Mouse (Mus musculus) ovary, adult 18-20 months (tissue): ENCODE measurements around the gene Speg.

Experiments
- DNase-seq: peaks from one replicate; pipeline ENCODE4 v3.0.0; 2022; ENCODE audit warnings: low spot score, mixed read lengths

Gene Speg

DNA sequence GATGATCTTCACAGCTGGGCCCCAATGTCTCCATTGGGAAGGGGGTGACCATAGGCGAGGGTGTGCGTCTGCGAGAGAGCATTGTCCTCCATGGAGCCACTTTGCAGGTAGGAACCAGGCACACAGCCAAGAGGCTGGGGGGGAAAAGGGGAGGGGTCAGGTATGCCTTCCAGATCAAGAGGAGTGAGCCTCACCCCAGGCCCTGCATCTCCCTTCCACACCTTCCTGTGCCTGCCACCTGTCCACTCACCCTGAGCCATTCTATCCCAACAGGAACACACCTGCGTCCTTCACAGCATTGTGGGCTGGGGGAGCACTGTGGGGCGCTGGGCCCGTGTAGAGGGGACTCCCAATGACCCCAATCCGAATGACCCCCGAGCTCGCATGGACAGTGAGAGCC lies 67.1 kb downstream of the Speg start:
- DNase-seq, result no peak

DNA sequence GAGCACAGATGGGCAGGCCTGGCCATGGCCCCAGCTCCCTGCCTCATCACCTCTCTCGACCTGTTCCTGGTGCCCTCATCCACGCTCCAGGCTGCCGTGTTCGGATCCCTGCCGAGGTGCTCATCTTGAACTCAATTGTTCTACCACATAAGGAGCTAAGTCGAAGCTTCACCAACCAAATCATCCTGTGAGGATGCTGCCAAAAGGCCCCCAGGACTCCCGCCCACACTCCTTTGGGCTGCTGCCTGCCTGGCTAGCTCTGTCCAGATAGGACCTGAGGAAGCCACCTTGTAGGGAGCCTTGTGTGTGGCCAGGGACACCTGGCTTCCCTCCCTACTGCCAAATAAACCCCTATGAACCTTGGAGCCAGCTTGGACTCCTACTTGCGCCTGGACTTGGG lies 67.7 kb downstream of the Speg start:
- DNase-seq, result no peak

DNA sequence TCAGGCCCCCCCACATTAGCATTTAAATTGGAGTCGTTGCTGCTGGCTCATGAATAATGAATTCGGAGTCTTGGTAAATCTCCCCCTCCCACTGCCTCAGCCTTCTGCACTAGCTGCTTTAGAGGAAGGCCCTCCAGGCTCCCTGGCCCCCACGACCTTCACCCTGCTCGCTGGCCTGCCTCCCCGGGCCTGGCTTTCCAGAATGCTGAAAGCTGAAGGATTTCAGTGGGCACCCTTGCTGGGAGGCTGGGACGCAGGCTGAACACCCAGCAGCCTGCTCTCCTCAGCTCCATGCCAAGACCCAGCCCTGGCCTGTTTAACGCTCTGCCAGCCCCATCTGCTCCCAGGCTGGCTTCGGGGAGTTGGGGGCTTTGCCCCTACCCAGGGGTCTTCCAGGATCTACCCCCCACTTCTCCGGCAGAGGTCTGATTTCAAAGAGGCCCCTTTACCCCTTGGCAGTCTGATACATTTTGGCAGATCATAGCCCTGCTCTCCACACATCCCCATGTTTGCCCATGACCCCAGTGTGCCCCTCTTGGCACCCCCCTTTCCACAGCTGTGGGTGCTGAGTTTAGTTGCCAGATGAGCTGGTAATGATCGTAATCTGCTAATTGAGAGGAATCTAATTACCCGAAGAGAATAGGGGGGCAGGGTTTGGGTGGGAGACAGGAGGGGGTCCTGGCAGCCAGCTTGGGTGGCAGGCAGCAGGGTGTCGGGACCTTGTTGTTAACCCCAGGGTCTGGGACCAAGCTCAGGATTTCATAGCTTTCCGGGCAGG lies 68.3 kb downstream of the Speg start:
- DNase-seq, result no peak

DNA sequence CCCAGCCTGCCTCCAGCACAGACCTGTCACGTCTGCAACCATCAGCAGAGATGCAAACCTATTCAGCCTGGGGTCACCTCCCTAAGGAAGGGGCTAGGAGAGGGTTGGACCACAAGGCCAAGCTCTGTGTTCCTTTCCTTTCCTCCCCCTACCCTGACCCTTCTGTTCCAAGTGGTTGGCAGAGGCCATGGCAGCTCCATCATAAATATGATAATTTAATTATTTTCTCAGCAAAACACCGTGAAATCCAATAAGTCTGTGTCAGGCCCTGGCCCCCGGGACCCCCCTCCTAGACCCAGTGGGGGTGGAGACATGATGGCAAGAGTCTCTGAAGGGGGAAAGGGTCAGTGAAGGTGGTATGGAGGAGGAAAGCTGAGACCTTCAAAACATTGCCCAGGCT lies 69.1 kb downstream of the Speg start:
- no peak for DNase-seq

DNA sequence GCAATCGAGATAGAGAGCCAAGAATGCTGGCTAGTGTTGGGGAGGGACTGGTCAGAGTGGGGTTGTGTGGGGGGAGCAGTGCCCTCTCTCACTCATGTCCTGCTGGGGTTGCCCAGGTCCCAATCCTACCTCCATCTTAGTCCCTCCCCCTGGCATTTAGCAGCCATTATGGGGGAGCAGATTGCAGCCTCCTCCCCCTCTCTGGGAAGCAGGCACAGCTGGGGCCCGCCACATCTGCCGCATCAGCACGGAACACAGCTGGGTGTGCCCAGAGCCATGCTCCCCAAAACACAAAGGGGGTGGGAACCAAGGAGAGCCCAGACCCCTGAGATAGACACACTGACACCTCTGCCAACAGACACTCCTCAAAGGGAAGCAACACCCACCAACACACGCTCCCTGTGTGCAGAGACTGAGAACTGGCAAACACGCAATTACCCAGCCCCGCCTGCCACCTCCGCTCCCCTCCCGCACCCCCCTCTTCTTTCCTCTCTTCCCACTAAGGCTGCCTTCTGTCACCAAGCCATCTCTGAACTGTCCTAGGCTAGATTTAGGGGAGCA lies 70.1 kb downstream of the Speg start:
- no peak for DNase-seq

DNA sequence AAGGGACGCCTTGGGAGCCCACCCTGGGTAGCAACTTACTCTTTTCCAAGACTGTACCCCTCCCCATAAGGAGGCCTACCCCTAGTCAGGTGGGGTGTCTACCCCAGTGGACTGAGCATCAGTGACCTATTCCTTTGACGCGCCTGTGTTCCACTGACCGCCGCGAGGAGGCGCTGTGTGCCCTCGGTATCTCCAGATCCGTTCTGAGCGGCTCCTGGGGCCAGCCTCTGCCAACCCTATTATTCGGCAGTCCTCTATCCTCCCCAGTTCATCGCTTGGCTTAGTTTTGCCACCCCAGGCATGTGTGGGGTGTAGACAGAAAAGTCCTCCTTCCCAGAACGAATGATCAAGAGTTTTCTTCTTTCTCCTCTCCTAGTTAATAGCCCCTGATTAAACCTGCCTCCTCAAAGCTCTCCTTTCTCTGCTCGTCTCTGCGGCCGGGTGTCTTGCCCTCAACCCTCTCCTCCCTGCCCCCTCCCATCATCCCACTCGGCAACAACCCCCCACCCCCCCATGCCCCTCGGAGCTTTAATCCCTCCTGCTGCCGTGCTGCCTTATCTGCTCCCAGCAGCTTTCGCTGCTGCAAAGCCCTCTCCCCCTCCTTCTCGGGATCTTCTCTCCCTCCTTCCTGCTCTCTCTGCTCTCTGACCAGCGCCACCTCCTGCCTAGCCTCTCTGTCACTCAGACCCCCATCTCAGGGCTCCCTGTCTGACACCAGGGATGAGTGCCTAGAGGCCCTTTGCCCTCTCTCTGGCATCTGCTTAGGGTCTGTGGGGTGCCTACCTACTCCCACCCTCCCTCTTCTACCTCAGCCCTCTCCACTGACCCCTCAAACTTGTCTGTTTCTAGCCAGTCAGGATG lies 70.9 kb downstream of the Speg start:
- DNase-seq, result no peak

DNA sequence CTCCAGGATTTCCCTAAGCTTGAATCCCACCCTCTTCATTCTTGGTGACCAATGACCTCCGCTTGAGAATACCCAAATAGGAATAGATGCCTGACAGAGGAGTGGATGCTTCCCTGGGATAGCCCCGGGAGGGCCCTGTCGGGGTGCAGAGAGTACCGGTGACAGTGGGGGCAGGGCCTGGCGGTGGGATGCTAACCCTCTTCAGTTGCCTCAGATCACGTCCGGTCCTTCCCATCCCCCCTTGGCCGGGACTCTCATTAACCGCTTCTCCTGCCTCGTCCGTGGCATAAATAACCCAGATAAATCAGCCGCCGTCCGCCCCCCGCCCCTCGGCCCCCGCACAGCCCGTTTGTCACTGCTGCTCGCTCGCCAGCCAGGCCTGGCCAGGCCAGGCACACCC lies 71.6 kb downstream of the Speg start:
- DNase-seq, result no peak

DNA sequence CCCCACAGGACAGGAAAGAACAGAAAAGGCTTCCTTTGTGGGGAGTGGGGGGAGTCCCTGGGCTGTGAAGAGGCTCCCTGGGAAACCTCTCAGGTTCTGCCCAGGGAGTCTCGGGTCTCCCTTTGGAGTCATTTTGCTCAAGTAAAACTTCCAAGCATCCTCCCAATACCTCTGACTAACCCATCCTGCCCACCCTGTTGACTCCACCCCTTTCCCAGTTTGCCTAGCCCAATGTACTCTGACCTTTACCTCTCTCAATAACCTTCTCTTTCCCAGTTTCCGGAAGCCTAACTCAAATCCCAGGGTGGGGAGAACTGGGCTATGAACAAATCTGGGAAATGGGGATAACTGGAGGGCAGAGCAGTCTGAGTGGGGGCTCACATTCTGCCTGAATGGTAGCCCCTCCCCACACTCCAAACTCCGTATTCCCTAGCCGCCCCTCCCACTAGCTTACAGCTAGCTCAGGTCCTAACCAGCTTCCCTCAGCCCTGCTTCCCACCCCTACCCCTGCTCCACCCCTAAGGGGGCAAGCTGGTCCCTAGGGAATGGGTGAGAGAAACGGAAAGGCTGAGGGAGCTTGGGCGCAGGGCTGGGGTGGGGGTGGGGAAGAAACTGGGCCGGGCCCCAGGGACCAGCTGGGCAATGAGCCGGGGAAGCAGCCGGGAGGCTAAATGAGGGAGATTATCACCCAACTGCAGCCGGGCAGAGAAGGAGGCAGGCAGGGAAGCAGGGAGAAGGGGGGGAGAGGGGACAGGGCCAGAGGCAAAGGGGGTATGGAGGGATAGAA lies 72.4 kb downstream of the Speg start:
- no peak for DNase-seq

DNA sequence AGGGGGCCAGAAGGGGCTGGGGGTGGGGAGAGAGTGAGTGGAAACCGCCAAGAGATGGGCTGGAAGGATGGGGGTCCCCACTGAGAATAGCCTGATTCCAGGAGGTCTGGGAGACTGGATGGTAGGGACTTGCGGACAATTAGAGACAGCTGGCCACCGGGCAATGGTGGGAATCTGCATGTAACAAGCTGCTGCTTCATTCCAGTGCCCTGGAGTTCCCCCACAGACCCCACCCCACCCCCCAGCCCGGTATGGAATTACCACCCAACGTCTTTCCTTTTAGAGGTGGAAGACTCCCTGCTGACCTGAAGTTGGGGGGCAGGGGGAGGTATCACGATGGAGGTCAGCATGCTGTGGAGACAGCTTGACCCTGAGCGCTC lies 72.9 kb downstream of the Speg start:
- no peak for DNase-seq

DNA sequence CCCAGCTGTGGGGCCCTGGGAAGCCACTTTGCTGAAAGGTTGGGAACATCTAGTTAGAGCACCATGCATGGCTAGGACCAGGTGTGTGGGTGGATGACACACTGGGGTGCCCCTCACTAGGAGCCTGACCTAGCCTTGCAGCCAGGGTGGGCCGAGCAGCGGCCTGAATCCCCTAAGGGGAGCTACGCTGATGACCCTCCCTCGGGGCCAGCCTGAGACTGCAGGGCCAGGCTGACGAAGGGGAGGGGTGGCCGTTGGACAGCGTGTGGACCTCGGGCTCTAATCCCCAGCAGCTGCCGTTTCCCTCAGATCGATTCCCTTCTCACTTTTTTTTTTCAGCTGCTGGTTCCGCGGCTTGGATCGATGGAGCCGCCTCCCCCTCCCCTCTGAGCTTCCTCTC lies 73.8 kb downstream of the Speg start:
- DNase-seq, result no peak

DNA sequence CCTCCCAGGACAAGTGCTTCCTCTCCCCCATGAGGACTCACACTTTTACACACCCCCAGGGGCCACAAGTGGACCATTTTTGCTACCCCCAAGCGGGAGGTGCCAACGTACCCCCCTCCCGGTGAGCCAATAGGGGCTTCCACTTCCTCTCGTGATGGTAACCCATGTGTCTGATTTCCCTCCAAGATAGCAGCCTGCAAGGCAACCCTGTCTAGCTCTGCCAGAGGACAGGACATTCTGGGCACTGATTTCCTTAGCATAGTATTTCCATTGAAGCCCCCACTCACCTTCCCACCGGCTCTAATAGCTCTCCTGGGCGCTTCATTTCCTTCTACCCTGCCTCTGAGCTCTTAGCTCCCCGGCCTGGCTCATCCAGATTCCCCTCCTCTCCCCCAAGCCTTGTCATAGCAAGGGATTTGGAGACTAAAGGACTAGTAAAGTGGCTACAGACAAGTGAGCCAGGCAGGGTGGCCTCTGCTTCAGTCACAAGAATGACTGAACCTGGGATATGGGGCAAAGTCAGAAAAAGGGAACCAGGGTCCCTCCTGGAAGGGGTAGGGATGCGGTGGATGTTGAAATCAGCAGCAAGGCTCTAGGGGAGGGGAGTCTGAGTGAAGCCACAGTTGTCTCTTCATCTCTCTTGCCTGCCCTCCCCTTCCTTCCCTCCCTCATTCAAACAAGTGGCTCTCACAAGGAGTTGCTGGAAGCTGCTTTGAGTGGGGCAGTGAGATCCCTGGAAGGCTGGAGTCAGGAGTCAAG lies 74.5 kb downstream of the Speg start:
- DNase-seq, result no peak

DNA sequence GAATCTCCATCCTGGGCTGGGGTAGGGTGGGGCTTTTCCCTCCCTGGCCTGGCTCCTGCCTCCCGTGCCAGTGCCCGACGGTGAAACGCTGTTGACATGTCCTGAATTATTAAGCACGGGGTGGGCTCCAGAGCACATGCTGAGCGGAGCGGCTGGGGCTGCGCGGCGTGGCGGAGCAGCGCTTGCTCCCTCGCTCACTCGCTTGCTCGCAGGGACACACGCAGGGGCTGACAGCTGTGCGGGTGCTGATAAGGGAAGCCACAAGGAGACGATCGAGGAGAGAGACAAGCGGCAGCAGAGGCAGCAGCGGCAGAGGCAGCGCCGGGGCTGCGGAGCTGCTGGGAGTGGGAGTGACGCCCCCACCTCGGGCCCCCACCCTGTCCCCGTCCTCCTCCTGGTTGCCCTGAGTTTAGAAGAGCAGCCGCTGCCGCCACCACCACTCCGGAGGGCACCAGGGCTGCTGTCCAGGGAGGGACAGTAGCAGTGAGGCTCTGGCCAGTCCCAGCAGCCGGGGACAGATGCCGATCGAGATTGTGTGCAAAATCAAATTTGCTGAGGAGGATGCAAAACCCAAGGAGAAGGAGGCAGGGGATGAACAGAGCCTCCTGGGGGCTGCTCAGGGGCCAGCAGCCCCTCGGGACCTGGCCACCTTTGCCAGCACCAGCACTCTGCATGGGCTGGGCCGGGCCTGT lies 75.4 kb downstream of the Speg start, which contains the start of gene Asic4:
Gene Asic4, plus strand, starts transcription at position 123 of the 692 bp plus-strand sequence.
- DNase-seq, result no peak

DNA sequence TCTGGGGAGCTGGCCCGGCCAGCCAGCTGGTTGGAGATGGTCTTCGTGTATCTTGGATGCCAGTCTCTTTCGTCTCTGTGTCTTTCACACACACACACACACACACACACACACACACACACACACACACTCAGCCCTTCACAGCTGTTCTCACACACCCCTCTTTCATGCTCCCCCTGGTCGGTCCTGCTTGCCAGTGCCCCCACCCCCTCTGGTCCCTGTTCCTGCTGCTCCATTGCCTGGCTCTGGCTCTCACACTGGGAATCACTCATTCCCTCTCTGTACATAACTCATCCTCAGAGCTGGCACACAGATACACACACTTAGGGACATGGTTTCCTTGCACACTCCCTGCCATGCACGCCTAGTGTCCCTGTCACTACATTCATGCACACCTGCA lies 76.8 kb downstream of the Speg start:
- DNase-seq, result no peak

DNA sequence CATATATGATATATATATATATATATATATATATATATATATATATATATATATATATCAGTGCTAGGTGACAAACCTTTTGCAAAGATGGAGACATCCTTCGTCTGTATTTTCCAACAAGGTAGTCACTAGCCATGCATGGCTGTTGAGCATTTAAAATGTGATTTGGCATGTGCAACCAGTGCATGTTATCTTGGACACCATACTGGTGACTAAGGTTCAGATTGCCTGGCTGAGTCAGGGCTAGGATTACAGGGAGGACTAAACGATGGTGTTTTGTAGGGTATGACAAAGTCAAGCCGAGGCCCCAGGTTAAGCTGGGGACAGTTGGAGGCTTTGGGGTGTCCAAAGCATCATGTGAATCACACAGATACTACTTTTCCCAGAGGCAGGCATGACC lies 80.3 kb downstream of the Speg start:
- no peak for DNase-seq

DNA sequence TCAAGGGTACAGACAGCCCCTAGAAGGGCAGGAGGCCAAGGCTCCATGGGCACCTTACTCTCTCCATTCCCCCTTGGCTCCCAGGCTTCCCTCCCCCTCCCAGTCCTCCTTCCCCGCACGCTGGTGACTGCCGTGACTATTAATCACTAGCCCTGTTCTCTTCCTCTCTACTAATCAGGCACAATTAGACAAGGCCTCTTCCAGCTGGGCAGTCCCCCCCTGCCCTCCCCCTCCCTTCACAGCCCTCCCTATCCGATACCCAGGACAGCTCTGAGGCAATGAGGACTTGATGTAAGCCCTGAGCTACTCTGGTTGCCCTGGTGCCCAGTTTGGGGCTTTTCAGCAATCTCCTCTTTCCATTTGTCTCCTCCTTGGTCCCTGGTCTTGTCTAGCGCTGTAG lies 80.9 kb downstream of the Speg start:
- no peak for DNase-seq

DNA sequence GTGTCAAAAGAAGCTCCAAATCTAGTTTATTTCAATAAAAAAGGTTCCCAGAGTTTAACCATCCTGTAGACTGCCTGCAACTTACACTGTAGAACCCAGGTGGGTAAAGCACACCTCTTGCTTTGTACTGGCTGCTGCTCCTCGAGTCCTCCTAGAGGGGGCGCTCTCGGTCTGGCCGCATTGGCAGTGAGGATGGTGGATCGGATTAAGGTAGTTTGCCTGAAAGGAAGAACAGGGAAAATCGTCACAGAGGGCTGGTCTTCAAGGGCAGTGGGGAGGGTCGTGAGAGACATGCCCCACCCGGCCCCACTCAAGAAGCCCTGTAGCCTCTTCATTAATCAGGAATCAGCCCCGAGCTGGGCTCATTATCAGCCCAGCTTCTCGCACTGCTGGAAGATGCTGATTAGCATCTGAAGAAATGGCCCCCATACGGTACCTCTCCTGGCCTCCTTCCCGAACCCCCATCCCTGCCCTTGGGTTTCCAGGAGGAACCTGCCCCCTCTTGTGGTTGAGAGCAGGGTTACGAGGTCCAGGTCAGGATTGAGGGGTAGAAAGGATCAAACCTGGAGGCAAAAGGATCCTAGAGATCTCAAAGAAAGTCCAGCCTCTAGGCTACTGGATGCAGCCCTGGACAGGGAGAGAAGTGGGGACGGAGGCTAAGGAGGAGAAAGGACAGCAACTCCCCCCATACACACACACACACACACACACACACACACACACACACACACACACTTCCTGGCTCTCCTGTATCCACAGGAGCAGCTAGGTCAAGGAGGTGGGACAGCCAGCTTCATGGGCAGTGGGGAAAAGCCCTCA lies 81.9 kb downstream of the Speg start:
- no peak for DNase-seq

DNA sequence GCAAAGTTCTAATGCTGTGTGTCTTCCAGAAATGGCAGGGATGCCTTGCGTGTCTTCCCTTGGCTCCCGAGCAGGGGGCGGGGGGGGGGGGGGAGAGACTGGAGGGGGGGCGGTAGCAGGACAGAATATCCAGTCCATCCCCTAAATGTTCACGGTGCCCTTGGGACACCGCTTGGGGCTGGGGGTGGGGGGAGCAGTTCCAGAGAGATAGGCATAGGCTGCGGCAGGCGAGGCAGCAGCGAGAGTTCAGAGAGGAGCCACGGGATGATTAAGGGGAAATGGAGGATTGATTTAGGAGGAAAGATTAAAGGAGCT lies 82.6 kb downstream of the Speg start:
- DNase-seq, result no peak

DNA sequence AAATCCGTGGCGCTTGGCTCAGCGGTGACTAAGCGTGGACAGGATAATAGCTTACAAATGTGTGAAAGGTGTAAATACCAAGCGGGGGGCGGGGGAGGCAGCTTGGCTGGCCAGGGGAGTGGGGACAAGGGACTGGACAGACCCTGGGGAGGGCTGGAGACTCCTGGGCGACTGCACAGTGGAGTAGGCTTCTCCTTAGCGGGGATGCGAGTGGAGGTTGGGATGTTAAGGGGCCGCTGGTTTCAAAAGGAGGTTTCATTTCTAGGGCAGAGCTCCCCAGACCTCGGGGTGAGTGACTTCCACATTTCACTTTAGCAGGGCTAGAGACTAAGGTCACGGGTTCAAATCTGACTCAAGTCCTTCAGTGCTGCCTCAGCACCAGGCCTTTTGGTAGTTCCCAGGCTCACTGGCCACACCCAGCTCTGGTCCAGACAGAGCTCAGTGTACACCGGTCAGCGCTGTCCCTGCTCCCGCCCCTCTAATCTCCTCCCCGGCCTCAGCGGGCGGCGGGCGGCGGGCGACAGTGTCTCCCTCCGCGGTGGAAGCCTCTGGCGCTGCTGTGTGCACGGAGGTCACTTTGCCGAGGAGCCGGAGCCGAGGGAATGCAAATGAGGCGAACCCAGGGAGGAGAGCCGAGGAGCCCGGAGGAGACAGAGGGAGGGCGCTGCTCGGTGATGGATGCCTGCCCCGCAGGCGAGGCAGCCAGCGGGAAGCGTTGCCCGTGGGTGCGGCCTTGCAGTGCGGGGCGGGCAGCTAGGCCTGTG lies 83.1 kb downstream of the Speg start:
- peak; percentile 47 for DNase-seq
